In the genomic region with DNA sequence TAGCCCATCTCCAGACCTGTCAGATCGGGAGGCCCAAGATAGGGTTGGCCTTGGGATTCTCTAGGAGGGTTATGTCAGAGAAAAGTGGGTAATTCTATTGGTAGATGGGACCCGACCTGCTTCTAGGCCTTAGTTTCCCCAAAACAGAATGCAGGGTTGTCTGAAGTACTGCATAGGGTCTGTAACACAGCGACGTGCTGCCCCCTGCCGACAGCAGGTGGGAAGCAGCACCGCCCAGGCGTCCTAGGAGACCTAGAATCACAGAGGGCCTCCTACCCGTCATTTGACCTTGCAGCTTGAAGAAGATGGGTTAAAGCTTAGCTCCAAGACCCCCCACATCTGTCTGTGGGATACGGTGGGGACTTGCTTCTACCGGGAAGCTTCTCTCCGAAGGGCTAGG, we compare ENCODE assay signal across 8 mouse cellular contexts. TPM values are rescaled to one million over a fixed set of nuclear protein-coding genes. Genes with fewer than 3 reads are reported as not detected.
A peak's percentile ranks its signal among the peaks of the same experiment; 100 is the strongest.
DNase-seq lines count a peak whose midpoint lies in the region; ATAC-seq and TF ChIP-seq lines count a peak whose summit lies in the region.

No protein-coding gene starts in this region.

- no peaks in the 10 kb centered on the region for H3K9me3 ChIP-seq in E14TG2a.4 (ENCODE audit: low read length)
- H3K9me3 ChIP-seq in kidney, postnatal 0 days (replicated peaks; ENCODE audit: low read length) = no peaks in the 10 kb centered on the region
- peaks cover 4% of the 10 kb centered on the region; the same call in 1 of the 2 replicates for H3K9me3 ChIP-seq in lung, embryonic 16.5 days (ENCODE audit: control insufficient read depth, low read length)

- peaks cover 76% of the 10 kb centered on the region for H3K27me3 ChIP-seq in E14TG2a.4 (ENCODE audit: insufficient read depth, low read length)
- peaks cover 44% of the 10 kb centered on the region for H3K27me3 ChIP-seq in kidney, postnatal 0 days (ENCODE audit: insufficient read depth, low read length)
- peaks cover 45% of the 10 kb centered on the region for H3K27me3 ChIP-seq in lung, embryonic 16.5 days (ENCODE audit: control insufficient read depth, insufficient read depth, low read depth, low read length)

- H3K4me3 ChIP-seq in E14TG2a.4 (replicated peaks; ENCODE audit: low read length) = no peak overlapping the region
- no peak overlapping the region for H3K4me3 ChIP-seq in kidney, postnatal 0 days (replicated peaks; ENCODE audit: low read depth, low read length)
- no peak overlapping the region for H3K4me3 ChIP-seq in lung, embryonic 16.5 days (ENCODE audit: low read length)

- no peak overlapping the region for H3K27ac ChIP-seq in kidney, postnatal 0 days
- no peak overlapping the region for H3K27ac ChIP-seq in lung, embryonic 16.5 days (ENCODE audit: low read length)

- H3K4me2 ChIP-seq in kidney, postnatal 0 days (ENCODE audit: low read length) = no peak overlapping the region
- no peak overlapping the region for H3K4me2 ChIP-seq in lung, embryonic 16.5 days (ENCODE audit: low read depth, low read length)

- ATAC-seq in kidney, postnatal 0 days (replicated peaks; ENCODE audit: low FRiP score, low read depth) = 0 out of 2 replicates have a peak, but pooled peaks have one; percentile 53
- ATAC-seq in lung, embryonic 16.5 days (ENCODE audit: low read depth) = peak; percentile 62; the same call in 1 of the 2 replicates

- 5% methylated on average over 11 of the region's 11 CpGs for WGBS in kidney, postnatal 0 days
- 4% methylated on average over 11 of the region's 11 CpGs for WGBS in lung, embryonic 16.5 days

- no peak overlapping the region for H3K9ac ChIP-seq in kidney, postnatal 0 days (ENCODE audit: low read depth, low read length)
- no peak overlapping the region for H3K9ac ChIP-seq in lung, embryonic 16.5 days (ENCODE audit: low read length)

- H3K36me3 ChIP-seq in E14TG2a.4 (ENCODE audit: insufficient read depth, low read length) = no peaks in the 10 kb centered on the region
- H3K36me3 ChIP-seq in kidney, postnatal 0 days (ENCODE audit: insufficient read depth, low read length) = no peaks in the 10 kb centered on the region
- no peaks in the 10 kb centered on the region for H3K36me3 ChIP-seq in lung, embryonic 16.5 days (ENCODE audit: control insufficient read depth, insufficient read depth, low read length)

- TF ChIP-seq CTCF in E14TG2a.4 (conservative IDR thresholded peaks at IDR 0.05; ENCODE audit: low read length) = peak; percentile 85
- peak; percentile 78 for TF ChIP-seq CTCF in kidney, postnatal 0 days (IDR thresholded peaks at IDR 0.05; ENCODE audit: low read depth)

- peaks cover 25% of the 10 kb centered on the region for H3K4me1 ChIP-seq in E14TG2a.4 (replicated peaks; ENCODE audit: low read depth, low read length)
- peaks cover 20% of the 10 kb centered on the region; the same call in 1 of the 2 replicates for H3K4me1 ChIP-seq in kidney, postnatal 0 days (replicated peaks; ENCODE audit: insufficient read depth, low read length)
- peaks cover 3% of the 10 kb centered on the region; the same call in 1 of the 2 replicates for H3K4me1 ChIP-seq in lung, embryonic 16.5 days (replicated peaks; ENCODE audit: control insufficient read depth, insufficient read depth, low read length)

- DNase-seq in adrenal gland, postnatal 14 days = peak; percentile 83
- peak; percentile 72 for DNase-seq in embryo, embryonic 11.5 days (ENCODE audit: low read depth, low spot score)
- DNase-seq in gastrocnemius, postnatal 4 days (ENCODE audit: low spot score in 2 of 2) = peak; percentile 64 to 74
- peak; percentile 75 for DNase-seq in kidney, postnatal 0 days (ENCODE audit: low spot score)
- DNase-seq in ovary, postnatal 36 days (ENCODE audit: low spot score) = peak; percentile 68
- no peak for DNase-seq in Muller cell, postnatal 12 days (ENCODE audit: inconsistent ontology term)

RNA-seq across cellular contexts. Expression of a gene that starts 1.2 kb away (rescaled TPM):
- total RNA-seq in adrenal gland, postnatal 14 days (2021) = 0.30 and 0.75 TPM in 2 replicates
- total RNA-seq in gastrocnemius, postnatal 4 days (2021) = under 1 TPM in 1 of 2 experiments, not detected in 1; 0.10 TPM
- 24.9 and 26.3 TPM in 2 replicates for polyA plus RNA-seq in kidney, postnatal 0 days (2015; fragmentation: Nextera tagmentation; extraction: Ambion mirVana)
- polyA plus RNA-seq in lung, embryonic 16.5 days (2015; fragmentation: Nextera tagmentation; extraction: Ambion mirVana) = 40.2 and 44.8 TPM in 2 replicates
